Mouse (Mus musculus) kidney, embryonic 16.5 days (tissue): ENCODE results near the gene Edaradd. TPM values are rescaled to one million over a fixed set of nuclear protein-coding genes. Genes with fewer than 3 reads are reported as not detected.
A peak's percentile ranks its signal among the peaks of the same experiment; 100 is the strongest.

Experiments used
- ATAC-seq: fragments of 200-750 bp; cut with Nextera tagmentation; 2 replicates; pipeline ENCODE4 v1.8.0; 2017; ENCODE audit warnings: moderate TSS enrichment; ENCODE audit not compliant: low FRiP score, low TSS enrichment
- H3K27ac ChIP-seq: fragments of 300-500 bp; sonication (generic); 2 replicates; pipeline ENCODE4 v1.5.1; 2014; ENCODE audit warnings: low read length
- H3K27me3 ChIP-seq: fragments of 300-500 bp; sonication (generic); 2 replicates; pipeline ENCODE4 v1.6.1; 2014; ENCODE audit warnings: low read length, control low read depth, mixed read lengths; ENCODE audit not compliant: insufficient read depth
- H3K36me3 ChIP-seq: fragments of 300-500 bp; sonication (generic); 2 replicates; pipeline ENCODE4 v1.6.1; 2014; ENCODE audit warnings: low read length, control low read depth, mixed read lengths; ENCODE audit not compliant: insufficient read depth
- H3K4me1 ChIP-seq: fragments of 300-500 bp; sonication (generic); 2 replicates; pipeline ENCODE4 v1.6.1; 2014; ENCODE audit warnings: low read length, control low read depth, mixed read lengths; ENCODE audit not compliant: insufficient read depth
- H3K4me2 ChIP-seq: fragments of 300-500 bp; sonication (generic); replicated peaks from 2 replicates; pipeline ENCODE4 v1.6.1; 2014; ENCODE audit warnings: low read depth, low read length
- H3K4me3 ChIP-seq: fragments of 300-500 bp; sonication (generic); 2 replicates; pipeline ENCODE4 v1.5.1; 2014; ENCODE audit warnings: mild to moderate bottlenecking, low read length
- H3K9ac ChIP-seq: fragments of 300-500 bp; sonication (generic); replicated peaks from 2 replicates; pipeline ENCODE4 v1.6.1; 2014; ENCODE audit warnings: low read length
- H3K9me3 ChIP-seq: fragments of 300-500 bp; sonication (generic); 2 replicates; pipeline ENCODE4 v1.6.1; 2016; ENCODE audit warnings: low read length, control low read depth
- WGBS: fragments of 180-500 bp; shearing (Covaris S2); extraction: QIAGEN DNeasy Blood & Tissue Kit; methylation state at CpG from one replicate; pipeline ENCODE4 v1.1.7; 2014; 5-methylcytosine and 5-hydroxymethylcytosine counted together
- polyA plus RNA-seq: library from polyadenylated mRNA; unstranded; fragments of >200 nt; fragmentation: Nextera tagmentation; extraction: Ambion mirVana; gene quantifications from 2 replicates; pipeline ENCODE4 v1.2.1, GENCODE M21; 2015

Edaradd gene
- polyA plus RNA-seq, 1 experiment from 2014 or later: 2.6 TPM

DNA sequence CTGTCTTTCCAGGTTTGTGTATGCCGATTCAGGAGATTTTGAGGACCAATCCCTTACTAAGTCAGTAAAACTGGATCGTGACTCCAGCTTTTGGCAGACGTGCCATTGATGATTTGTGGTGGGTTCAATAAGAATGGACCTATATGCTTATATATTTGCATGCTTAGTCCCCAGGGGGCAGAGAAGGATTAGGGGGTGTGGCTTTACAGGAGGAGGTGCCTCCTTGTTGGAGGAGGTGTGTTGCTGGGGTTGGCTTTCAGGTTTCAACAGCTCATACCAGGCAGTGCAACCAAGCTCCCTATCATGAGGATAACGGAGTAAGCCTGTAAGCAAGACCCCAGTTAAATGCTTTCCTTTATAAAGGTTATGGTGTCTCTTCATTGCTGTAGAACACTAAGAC is 34.0 kb upstream of the Edaradd start:
- H3K4me1 ChIP-seq: no peaks in the 10 kb centered on the region
- H3K27ac ChIP-seq: no peak overlapping the region
- H3K4me2 ChIP-seq: no peak overlapping the region
- no peak overlapping the region for H3K9ac ChIP-seq
- H3K27me3 ChIP-seq: no peaks in the 10 kb centered on the region
- H3K36me3 ChIP-seq: no peaks in the 10 kb centered on the region
- WGBS: 52% methylated on average over 4 of the region's 4 CpGs
- no peak for ATAC-seq
- H3K9me3 ChIP-seq: no peaks in the 10 kb centered on the region
- H3K4me3 ChIP-seq: no peak overlapping the region

DNA sequence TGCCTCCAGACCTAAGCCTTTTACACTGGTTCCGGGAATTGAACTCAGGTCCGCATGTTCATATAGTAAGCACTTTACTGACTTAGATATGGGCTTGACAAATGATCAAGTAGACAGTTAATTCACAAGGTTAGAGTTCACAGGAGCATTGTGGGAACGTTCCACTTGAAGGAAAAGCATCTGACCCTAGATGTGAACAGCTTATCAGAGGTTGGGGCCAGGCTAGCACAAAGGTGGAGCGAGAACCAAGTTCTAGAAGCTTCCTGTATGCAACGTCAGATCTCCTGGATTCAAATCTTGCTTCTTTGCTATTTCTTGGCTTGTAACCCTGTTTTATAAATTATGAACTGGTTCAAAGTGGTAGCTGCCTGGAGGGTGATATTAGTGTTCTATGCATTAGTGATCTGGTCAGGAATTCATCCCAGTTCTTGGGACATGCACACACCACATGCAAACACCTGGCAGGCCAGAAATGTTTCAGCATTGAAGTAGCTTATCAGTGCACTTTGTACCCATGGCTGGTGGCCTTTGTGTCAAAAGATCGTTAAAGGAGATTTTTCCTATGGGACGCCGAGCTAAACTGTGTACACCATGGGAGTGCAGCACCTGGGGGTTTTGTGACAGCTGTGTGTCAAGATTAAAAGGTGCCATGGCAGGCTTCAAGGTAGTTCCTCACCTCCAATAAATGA is 23.8 kb upstream of the Edaradd start:
- ATAC-seq: no peak
- H3K36me3 ChIP-seq: no peaks in the 10 kb centered on the region
- H3K27ac ChIP-seq: no peak overlapping the region
- H3K4me2 ChIP-seq: no peak overlapping the region
- peaks cover 4% of the 10 kb centered on the region for H3K27me3 ChIP-seq
- H3K4me1 ChIP-seq: peaks cover 9% of the 10 kb centered on the region; the same call in 1 of the 2 replicates
- no peak overlapping the region for H3K4me3 ChIP-seq
- 84% methylated on average over 8 of the region's 8 CpGs for WGBS
- no peak overlapping the region for H3K9ac ChIP-seq
- H3K9me3 ChIP-seq: no peaks in the 10 kb centered on the region

DNA sequence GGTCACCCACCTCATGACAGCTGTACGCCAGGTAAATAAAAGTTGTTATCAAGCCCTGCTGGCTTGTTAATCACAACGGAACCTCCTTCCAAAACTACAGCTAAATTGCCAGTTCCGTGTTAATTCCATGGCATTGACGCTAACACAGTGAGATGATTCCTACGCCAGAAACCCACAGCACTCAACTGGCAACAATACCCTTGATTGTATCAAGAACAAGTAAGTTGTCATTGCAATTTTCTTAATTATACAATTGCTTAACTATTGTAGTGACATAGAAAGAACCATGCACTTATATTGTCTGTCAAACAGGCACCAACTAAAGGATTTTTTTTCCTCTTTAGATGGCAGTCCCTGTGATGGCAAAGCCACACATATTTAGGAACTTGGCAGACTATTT is 23.0 kb upstream of the Edaradd start:
- no peaks in the 10 kb centered on the region for H3K9me3 ChIP-seq
- no peak overlapping the region for H3K4me3 ChIP-seq
- no peak overlapping the region for H3K27ac ChIP-seq
- no peak overlapping the region for H3K9ac ChIP-seq
- ATAC-seq: no peak
- H3K27me3 ChIP-seq: peaks cover 4% of the 10 kb centered on the region
- 75% methylated on average over 5 of the region's 5 CpGs for WGBS
- H3K36me3 ChIP-seq: no peaks in the 10 kb centered on the region
- peaks cover 9% of the 10 kb centered on the region; the same call in 1 of the 2 replicates for H3K4me1 ChIP-seq
- no peak overlapping the region for H3K4me2 ChIP-seq

DNA sequence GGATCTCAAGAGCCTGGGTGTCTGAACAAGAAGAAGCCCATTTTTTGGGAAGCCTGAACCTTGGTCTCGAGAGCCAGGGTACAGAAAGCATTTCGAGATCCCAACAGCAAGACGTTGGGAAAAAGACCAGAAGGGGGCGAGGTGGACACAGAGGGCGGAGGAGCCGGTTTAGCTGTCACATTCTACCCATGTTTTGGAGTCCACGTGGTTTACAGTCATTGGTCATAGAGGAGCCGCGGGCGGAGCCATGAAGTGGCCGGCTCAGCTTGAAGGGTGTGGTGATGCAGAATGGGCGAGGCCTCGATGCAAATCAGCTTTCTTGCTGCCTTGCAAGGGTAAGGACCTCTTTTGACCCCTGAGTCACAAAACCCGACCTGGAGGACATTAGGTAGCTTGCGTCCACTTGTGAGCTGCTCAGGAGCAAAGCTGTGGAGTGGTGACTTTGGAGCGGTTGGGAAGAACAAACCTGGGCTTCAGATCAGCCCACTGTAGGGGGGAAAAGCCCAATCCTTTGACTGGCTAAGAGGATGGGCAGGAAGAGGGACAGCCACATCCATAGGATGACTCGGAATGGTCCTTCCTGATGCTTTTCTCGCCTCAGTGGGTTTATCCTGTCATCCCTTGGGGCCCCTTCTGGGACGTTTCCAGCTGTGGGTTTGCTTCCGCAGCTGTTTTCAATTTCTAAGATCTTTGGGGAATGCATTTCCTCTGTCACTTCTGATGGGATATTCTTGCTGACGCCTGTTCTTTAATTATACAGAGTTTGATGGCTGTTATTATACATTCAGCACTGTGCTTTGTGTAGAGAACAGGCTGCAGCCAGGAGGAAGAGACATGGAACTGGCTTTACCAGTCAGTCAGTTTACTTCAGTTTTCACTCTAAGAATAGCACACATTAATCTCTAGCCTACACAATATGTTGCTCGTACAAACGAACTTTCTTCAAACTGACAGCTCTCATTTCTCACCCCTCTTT is 22.1 kb upstream of the Edaradd start:
- Histone ChIP-seq H3K27me3 (peaks cover 4% of the 10 kb centered on the region), H3K4me1 (peaks cover 9% of the 10 kb centered on the region; the same call in 1 of the 2 replicates), H3K36me3 (no peaks in the 10 kb centered on the region), H3K27ac (no peak overlapping the region), H3K4me3 (no peak overlapping the region), H3K4me2 (peak overlapping the region; percentile 37), H3K9me3 (no peaks in the 10 kb centered on the region), H3K9ac (no peak overlapping the region)
- peak; percentile 94 for ATAC-seq
- 6% methylated on average over 23 of the region's 23 CpGs for WGBS

DNA sequence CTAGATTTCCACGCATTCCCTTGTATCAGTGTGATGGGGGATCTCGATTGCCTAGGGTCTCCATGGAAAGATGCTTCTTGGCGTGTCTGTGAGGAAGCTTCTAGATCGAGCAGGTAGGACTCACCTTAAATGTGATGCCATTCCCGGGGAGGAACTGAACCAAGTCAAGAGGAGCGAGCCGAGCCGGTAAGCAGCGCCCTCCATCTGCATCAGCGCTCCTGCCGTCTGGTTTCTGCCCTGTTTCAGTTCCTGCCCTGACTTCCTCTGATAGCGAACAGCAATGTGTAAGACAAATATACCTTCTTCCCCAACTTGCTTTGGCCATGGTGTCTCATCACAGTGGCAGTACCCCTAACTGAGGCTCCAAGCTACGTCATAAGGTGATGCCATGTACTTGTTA is 19.9 kb upstream of the Edaradd start:
- Histone ChIP-seq H3K9me3 (peaks cover 3% of the 10 kb centered on the region), H3K9ac (no peak overlapping the region), H3K27ac (no peak overlapping the region), H3K36me3 (no peaks in the 10 kb centered on the region), H3K4me1 (peaks cover 9% of the 10 kb centered on the region; the same call in 1 of the 2 replicates), H3K4me3 (no peak overlapping the region), H3K4me2 (no peak overlapping the region), H3K27me3 (peaks cover 4% of the 10 kb centered on the region)
- 66% methylated on average over 13 of the region's 13 CpGs for WGBS
- ATAC-seq: no peak

DNA sequence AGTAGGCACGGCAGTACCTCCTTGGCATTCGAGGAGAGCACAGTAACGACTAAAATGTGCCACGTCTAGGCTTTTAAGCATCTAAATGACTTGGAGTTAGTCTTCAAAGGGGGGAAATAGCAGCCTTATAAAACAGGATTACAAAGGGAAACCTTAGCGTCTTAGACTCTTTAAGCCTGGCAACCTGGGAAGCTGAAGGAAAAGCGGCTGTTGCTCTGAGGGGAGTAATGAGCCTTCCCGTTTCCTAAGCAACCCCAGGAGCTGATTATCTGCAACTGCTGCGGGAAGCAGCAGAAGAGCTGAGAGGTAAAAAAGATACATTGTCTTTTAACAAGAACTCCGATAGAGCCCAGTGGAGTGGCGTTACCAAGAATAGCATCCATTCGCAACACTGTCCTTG is 19.5 kb upstream of the Edaradd start:
- no peak for ATAC-seq
- Histone ChIP-seq H3K27me3 (peaks cover 4% of the 10 kb centered on the region), H3K4me2 (no peak overlapping the region), H3K4me1 (peaks cover 9% of the 10 kb centered on the region; the same call in 1 of the 2 replicates), H3K9ac (no peak overlapping the region), H3K36me3 (no peaks in the 10 kb centered on the region), H3K4me3 (no peak overlapping the region), H3K9me3 (peaks cover 3% of the 10 kb centered on the region), H3K27ac (no peak overlapping the region)
- 28% methylated on average over 11 of the region's 11 CpGs for WGBS

DNA sequence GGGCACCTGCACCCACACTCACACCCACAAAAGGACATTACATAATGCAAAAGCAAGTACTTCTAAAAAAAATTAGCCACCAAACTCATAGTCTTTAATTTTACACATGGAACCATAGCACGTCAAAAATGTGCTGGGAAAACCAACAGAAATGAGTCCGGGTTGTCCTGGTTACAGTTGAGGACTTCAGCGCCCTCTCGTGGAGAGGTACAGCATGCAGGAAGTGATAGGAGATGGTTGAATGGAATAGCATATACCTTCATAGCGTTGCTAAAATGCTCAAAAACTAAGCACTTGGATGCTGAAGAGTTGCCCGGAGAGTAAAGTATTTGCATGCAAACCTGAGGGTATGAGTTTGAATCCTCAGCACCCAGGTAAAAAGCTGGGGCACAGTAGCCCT is 17.7 kb upstream of the Edaradd start:
- H3K36me3 ChIP-seq: no peaks in the 10 kb centered on the region
- H3K27ac ChIP-seq: no peak overlapping the region
- peaks cover 9% of the 10 kb centered on the region; the same call in 1 of the 2 replicates for H3K4me1 ChIP-seq
- H3K9me3 ChIP-seq: peaks cover 3% of the 10 kb centered on the region
- no peak overlapping the region for H3K4me2 ChIP-seq
- ATAC-seq: no peak
- no peak overlapping the region for H3K9ac ChIP-seq
- H3K4me3 ChIP-seq: no peak overlapping the region
- WGBS: 71% methylated on average over 6 of the region's 6 CpGs
- H3K27me3 ChIP-seq: peaks cover 4% of the 10 kb centered on the region

DNA sequence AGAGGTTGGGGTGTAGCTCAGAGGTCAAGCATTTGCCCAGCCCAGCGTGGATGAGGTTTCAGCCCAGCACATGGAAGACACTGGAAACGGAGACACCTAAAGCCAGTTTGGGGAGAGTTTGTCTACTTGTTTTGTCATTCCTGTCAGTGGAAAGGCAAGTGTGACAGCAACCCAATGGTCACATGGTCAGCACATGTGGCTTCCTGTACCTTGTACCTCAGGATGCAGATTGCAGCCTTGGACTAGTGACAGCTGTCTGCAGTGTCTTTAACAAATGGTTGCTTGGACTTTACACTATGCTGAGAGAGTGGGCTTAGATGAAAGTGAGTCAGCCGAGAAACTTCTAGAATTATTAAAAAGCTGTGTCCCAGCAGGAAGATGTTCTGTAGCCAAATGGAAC is 14.4 kb upstream of the Edaradd start:
- Histone ChIP-seq H3K27me3 (no peaks in the 10 kb centered on the region), H3K4me3 (no peak overlapping the region), H3K36me3 (no peaks in the 10 kb centered on the region), H3K9me3 (peaks cover 3% of the 10 kb centered on the region), H3K9ac (no peak overlapping the region), H3K4me2 (no peak overlapping the region), H3K27ac (no peak overlapping the region), H3K4me1 (no peaks in the 10 kb centered on the region)
- no peak for ATAC-seq
- 60% methylated on average over 3 of the region's 3 CpGs for WGBS

DNA sequence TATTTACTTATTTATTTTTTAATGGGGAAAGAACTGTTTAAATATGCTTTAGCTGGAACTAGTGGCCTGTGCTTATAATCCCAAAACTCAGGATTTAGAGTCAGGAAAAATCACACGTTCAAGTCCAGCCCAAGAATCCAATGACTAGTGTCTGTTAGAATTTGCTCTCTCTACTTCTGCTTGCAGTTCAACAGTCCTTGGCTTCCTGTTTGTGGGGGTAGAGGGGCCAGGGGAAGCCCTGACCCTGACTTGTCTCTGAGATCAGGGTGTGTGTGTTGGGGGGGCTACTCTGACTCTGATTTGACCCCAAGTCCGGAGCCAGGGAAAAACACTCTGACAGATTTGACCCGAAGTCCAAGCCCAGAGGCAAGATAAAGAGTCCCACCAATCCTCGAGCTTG is 5.4 kb upstream of the Edaradd start:
- H3K4me1 ChIP-seq: no peaks in the 10 kb centered on the region
- no peak overlapping the region for H3K9ac ChIP-seq
- H3K27me3 ChIP-seq: no peaks in the 10 kb centered on the region
- H3K4me2 ChIP-seq: no peak overlapping the region
- no peak for ATAC-seq
- no peaks in the 10 kb centered on the region for H3K9me3 ChIP-seq
- 86% methylated on average over 4 of the region's 4 CpGs for WGBS
- H3K4me3 ChIP-seq: no peak overlapping the region
- no peak overlapping the region for H3K27ac ChIP-seq
- H3K36me3 ChIP-seq: no peaks in the 10 kb centered on the region

DNA sequence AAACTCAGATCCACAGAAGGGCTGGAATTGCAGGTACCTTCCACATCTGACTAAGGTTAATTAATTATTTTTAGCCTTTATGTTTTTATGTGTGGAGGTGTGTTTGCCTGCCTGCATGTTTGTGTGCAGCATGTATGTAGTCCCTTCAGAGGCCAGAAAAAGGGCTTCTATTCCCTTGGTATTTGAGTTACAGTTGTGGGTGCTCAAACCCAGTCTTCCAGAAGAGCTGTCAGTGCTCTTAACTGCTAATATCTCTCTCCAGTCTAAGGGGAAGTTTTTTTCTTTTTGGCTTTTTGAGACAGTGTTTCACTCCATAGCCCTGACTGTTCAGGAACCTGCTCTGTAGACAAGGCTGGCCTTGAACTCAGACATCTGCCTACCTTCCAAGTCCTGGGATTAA is 2.1 kb upstream of the Edaradd start:
- Histone ChIP-seq H3K4me1 (peaks cover 6% of the 10 kb centered on the region; the same call in 1 of the 2 replicates), H3K27ac (no peak overlapping the region), H3K9me3 (no peaks in the 10 kb centered on the region), H3K4me2 (no peak overlapping the region), H3K4me3 (no peak overlapping the region), H3K9ac (no peak overlapping the region), H3K27me3 (no peaks in the 10 kb centered on the region), H3K36me3 (no peaks in the 10 kb centered on the region)
- ATAC-seq: no peak
